Mouse (Mus musculus): ENCODE data around the gene Tas2r110.

Gene Tas2r110

GRCm38 (mm10) chr6:132867708-132868107 is at the start of gene Tas2r110:
TSS of gene Tas2r110 (plus strand) at chr6:132868008.
- DNase-seq = no peak

GRCm38 (mm10) chr6:132846842-132847241 is 21.0 kb upstream of the Tas2r110 start, which contains the start of gene Tas2r123:
TSS of gene Tas2r123 (plus strand) at chr6:132847142.
- DNase-seq = no peak

- no peak for DNase-seq
Observed at GRCm38 (mm10) chr6:132855138-132855537, 12.7 kb upstream of the Tas2r110 start, which contains the start of gene Tas2r116. TSS of gene Tas2r116 (plus strand) at chr6:132855438.

GRCm38 (mm10) chr6:132892711-132893110 is 24.9 kb downstream of the Tas2r110 start, which contains the start of gene Tas2r113:
TSS of gene Tas2r113 (plus strand) at chr6:132893011.
- no peak for DNase-seq

- no peak for DNase-seq
Observed at GRCm38 (mm10) chr6:132909351-132909750, 41.5 kb downstream of the Tas2r110 start, which contains the start of gene Tas2r125. TSS of gene Tas2r125 (plus strand) at chr6:132909651.
